Mouse (Mus musculus) urinary bladder, postnatal 10 days (tissue): ENCODE results near the gene P3h2.

ENCODE experiments used
- DNase-seq: peaks from one replicate; pipeline ENCODE4 v3.0.0; 2022; ENCODE audit warnings: low spot score

The P3h2 gene

DNA sequence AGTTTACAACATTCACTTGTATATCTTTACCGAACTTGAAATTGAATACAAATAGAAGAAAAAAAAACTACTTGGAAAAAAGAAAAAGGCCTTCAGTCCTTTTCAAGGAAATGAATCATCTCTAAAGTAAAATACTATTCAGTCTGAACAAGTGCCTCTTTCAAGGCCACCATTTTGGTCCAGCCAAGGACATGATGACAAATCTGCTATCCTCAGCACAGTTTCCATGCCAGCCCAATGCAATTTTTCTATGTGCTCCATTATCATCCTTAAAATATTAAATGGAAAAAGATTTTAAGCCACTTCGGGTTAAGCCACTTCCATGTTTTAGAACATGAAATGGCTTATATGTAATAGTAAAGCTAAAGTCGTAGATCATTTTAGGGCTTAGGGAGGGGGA lies 35.2 kb downstream of the P3h2 start:
- DNase-seq, result no peak

DNA sequence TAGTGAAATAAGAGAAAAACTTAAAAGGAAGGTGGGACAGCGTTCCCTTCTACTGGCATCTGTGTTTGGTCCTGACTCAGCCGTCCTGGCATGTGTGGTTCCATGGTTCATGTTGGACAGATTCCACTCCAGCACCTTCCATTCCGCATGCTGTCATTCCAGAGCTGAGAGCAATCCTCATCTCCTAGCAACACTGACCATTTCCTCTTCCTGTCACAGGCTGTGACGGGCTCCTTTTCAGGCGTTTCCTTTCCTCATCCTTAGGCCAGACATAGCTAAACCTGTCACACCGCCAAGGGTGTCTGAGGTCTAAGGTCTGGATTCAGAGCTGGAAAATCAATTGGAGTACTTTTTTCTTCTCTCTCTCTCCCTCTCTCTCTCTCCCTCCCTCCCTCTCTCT lies 40.5 kb downstream of the P3h2 start:
- DNase-seq, result no peak

DNA sequence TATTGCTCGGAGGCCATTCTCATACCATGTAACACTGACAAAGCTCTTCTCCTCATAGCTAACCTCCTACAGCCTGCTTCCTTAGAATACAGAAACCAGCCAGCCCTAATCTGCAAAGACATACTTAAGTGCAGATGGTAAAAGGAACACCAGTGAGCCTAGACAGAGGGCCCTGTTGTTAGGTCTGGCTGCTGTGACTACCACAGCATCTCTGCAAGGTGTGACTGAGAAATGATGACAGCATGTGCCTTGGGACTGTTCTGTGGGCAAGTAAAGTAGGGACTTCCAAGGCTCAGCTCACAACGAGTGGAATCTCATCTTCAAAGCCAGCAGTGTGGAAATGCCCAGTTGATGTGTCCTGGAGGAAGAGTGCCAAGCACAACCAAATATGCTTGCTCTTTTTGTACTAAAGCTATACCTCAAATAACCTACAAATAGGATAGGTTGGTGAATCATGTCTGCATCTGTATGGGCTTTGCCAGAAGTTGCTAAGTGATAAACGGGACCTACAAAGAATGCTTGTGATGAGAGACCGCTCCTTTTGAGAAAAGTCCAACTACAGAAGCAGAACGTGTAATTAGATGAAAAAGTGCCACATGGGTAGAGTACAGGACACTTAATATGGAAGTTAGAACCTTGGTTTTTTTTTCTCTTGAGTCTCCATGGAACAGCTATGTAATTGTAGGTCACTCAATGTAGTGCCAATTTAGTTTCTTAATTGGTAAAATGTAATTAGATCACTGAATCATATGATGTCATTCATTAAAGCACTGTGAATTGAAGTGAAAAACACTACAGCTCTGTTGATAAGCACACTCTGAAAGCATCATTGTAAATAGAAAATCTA lies 45.1 kb downstream of the P3h2 start:
- DNase-seq, result no peak

DNA sequence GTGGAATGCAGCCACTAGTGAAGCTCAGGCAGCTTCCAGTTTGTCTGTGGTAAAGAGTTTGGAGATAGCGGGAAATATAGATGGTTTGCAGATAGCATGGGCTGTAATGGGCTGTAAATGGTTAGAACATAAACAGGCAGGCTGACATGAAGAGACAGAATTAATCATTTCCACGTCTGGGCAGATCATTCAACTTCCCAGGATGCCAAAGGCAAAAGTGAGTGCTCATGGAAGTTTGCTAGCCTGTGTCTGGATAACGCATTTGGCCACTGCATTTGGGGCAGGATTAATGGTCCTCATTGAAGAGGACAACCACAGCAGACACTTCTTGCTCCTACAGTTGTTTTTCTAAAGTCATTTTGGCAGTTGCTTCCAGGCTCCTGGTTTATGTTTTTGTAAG lies 52.0 kb downstream of the P3h2 start:
- no peak for DNase-seq

DNA sequence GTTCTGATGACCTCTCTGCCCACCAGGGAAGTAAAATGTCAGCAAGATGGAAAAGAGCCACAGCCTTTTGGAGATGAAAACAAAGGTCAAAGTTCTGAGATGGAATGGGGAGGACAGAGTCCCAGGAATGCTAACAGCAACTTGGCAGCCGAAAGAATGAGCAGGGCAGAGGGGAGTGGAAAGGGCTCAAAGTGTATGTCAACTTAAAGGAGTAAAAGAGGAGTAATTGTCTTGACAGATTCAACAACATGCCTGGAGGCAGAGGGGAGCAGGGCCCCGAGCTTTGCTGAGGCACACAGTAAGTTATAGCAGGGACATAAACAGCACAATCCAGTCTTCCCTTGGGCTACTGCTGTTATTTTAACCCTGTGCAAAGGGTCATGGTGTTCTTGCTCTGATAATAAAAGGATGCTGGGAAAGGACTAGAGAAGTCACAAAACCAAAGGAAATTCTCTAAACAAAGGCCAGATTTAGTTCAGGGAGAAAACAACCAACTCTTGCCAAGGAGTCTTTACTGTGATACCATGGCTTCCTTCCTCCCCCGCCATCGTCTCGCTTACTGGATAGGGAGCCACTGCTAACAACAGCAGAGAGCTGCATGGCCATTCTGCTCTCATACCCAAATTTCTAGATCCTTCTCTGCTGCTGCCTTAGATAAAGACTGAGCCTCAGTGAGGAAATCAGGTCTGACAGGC lies 56.0 kb downstream of the P3h2 start:
- no peak for DNase-seq

DNA sequence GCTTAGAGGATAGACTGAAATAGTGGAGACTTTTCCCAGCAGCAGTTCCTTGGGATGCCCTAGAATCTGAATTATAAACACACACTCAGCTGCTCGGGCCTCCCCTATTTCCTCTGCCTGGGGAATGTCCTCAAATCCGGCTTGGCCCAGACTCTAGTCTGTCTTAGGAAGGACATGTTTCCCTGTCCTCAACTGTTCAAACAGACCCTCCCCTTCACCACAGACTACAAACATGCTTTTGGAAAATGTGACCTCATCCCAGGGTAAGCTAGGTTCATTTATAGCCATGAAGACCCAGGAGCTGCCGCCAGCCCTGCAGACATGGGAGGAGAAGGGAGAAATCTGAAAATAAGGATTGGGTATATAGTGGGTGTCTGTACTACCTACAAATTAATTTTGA lies 57.7 kb downstream of the P3h2 start:
- DNase-seq, result no peak

DNA sequence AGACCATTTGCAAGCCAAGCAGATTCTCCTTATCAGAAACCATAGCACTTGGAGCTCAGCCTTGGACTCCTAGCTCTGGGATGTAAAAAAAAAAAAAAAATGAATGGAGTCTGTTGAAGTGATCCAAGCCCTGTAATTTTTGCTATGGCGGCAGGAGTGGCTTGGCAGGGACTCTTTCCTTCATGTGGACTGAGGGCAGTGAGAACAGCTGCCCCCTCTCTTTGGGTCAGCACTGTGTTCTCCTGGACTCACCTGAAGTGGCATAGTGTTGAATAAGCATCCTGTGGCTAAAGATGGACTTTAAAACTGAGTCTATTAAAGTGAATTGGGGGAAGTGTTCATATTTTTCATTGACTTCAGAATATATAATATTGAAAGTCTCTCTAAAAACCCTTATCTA lies 58.2 kb downstream of the P3h2 start:
- no peak for DNase-seq

DNA sequence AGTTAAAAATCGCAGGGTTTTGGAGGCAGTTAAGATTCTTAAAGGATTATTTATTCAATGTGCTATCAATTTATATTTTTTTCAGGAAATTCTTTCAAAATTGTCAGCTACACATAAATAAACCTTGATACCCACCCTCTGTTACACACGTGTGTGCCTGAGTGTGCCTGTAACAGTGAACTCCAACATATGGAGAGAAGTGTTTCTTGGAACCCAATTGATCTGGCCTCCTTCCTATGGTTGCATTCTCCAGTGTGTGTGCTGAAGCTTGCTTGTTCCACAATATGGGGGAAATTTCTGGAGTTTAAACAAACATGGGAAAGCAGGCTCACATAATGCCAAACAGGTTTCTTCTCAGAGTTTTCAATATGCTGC lies 63.7 kb downstream of the P3h2 start:
- DNase-seq, result no peak

DNA sequence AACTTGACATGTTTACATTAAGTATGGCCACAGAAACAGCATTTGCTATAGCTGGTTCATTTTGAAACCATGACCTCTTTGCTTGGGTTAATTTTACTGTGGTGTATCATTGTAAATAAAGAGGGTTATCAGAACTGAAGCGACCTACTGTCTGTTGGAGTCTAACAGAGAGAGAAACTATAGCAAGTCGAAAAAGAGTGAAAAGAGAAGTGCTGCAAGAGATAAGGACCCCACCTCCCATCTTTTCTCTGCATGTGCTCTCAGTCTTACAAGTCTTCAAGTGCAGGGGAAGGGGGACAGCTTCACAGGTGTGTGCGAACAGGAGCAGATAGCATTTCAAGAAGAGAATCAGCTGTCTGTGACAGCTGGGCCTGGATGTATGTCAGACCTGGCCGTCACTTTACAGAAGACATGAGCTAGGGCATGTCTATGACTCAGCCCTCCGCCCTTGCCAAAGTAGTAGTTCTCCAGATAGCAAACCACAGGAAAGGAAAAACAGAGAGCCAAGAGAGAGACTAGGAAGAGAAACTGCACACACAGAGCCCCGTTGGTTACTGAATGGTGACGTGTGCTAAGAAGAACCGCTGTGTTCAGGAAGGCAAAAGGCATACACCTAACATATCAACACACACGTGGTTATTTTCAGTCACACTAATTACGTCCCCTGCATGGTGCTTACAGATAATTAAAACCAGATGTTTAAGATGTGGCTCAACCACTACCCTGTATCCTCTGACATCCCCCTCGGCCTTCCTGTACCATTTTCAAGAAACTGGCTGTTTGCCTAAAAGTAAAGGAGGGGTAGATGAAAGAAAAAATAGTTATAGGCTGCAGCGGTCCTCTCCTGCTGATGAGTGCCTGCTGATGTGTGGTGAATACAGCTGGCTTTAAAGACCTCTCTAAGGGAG lies 64.3 kb downstream of the P3h2 start:
- DNase-seq, result no peak

DNA sequence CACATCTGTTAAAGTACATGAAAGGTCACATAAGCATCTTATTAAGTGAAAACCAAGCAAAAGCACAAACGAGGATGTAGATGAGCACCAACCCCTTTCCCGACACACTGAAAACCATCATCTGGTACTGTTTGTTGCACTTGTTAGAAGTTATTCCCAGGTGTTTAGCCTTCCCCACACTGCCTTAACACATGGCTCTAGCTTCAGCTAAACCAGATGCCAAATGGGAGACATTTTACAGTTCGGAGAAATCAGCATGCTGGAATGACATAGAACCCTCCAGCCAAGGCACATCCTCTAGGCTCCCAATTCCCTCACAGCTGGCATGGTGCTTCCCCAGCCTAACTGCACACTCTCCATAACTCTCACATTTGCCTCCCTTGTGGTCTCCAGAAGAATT lies 66.3 kb downstream of the P3h2 start:
- DNase-seq, result no peak

DNA sequence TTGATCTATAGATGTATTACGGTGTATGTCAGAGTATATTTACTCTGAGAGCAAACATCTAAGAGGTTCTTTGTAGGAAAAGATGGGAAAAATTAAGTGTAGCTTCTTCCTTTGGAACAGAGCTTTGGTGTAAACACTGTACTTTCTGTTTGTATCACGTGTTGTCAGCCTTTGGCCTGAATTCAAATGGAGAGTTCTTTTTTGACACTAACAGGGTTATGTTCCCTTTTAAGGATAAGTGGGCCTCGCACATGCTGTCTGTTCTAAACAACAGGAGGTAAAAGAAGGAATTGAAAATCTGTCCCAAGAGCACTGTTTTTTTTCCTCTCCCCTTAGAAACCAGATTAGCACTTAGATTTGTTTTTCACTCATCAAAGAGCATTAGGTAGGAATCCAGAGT lies 70.1 kb downstream of the P3h2 start:
- DNase-seq, result no peak

DNA sequence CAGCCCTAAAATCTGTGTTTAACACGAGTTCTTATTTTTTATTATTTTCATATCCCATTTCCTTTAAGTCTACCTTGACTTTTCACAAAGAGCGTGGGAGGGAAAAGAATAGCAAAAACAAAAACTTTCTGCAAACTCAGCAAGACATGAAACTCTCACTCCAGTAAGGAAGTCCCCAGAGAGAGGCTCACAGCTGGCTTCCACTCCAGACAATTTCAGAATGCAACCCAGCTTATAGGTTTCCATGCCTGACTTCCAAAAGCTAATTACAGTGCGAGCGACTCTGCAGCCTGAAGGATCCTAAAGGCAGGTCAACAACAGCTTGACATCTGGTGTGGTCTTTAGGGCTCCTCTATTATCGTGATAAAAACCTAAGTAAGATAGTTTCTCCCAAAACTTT lies 70.5 kb downstream of the P3h2 start:
- DNase-seq, result no peak

DNA sequence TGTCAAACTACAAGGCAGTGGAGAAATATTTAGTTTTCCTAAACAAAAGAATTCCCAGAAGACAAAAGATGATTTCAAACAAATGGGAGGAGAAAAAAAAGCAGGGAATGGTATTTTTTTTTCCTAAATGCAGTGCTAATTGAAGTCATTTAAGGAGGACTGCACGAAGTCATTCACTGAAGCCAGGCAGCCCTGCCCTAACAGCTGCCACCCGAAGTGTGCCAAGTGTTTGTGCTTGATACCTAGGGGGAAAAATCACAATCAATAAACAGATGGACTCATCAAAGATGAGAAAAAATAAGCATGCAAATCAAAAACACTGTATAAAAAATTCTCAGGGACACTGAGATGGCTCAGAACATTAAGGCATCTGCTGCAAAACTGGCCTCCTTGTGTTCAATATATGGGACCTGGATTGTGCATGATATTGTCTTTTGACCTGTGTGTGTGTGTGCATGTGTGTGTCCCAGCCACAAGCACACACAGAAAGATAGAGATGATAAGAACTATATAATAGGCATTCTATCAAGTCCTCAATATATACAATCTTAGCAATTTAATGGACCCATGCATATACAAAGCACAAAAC lies 76.1 kb downstream of the P3h2 start:
- DNase-seq, result no peak

DNA sequence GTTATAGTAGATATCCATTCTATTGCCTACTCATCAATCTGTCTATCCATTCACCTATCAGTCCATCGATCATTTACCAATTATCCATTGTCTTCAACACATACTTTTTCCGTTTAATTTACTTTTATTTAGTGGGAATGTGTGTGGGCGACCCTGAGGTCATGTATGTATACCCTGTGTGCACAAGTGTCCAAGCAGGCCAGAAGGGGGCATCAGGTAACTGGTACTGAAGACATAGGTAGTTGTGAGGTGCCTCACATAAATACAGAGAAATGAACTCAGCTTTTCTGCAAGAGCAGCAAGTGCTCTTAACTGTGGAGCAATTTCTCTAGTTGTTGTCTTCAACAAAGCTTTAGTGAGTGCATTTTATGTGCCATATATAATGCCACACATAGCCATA lies 79.2 kb downstream of the P3h2 start:
- no peak for DNase-seq

DNA sequence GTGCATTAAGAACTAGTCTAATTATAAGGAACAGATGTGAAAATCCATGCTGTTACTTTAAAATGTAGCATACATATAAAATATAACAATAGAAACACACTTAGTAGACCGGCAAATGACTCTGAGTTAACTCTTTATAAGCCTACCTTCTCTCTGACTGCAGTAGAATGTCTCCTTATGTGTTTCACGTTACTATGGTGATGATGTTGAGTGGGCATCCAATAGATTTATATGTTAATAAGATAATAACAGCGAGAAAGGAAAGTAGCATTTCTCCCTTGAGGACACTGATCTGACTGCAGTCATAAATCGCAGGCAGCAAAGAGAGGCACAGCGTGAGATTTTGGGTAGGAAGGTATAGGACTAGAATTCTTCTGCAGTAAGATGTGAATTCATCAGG lies 81.0 kb downstream of the P3h2 start:
- DNase-seq, result no peak

DNA sequence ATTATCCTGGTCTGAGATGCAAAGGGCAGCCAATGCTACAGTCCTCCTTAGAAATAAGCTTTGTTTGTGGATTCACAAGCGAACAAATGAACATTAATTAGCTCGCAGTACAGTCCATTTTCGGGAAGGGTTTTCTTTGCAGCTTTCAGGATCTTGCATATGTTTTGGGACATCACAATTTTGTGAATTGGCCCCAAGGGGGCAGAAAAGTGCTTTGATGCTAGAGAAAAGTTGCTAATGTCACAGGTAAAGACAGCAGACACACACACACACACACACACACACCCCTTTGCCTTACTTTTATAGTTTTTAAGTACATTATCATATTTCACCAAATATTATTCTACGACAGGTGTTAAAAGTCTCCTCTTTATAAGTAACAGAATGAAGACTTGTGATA lies 82.2 kb downstream of the P3h2 start:
- DNase-seq, result no peak

DNA sequence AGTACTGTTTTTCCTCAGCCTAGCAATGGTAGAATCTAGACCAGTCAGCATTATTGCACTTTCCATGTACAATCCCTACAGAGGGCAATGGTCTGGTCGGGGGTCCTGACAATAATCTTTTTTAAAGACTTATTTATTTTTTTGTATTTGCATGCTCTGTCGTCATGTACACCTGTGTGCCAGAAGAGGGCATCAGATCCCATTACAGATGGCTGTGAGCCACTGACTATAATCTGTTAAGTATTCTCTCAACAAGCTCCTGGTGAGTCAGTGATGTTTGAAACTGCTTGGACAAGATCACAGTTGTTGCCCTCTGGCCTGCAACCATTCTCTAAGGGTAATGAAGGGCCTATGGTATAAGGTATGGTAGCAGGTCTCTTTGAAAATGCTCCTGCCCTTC lies 83.8 kb downstream of the P3h2 start:
- DNase-seq, result no peak

DNA sequence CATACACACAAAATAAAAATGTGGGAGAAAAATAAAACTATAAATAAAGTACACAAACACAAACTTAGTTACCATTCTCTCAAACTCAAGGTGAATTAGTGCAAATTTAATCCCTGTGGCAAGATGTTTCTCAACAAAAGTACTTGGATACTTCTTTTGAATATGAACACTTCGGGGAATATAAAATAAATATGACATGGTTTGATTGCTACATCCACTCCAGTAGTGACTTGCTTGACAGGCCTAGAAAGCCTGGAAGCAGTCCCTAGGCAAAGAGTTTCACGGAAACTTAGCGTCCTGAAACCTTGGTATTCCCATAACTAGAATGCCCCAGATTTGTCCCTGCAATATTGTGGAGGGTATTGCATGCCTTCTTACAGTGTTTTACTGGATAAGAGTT lies 99.8 kb downstream of the P3h2 start:
- no peak for DNase-seq

DNA sequence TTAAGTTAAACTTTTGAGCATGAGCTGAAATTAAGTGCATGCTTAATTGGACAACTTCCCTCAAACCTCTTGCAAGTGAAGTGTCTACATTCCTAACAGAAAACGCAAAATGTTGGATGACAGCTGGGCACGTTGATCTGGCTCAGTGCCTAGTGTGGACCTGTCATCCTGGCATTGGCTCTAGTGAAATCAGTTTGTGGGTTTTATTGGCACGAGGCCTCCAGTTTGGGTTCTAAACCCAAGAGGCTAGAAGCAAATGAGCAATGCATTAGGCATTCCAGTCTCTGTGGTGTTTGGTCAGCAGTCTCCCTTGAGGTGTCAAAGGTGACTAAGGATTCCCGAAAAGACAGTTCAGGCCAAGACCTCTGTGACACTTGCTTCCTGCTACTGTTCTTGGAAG lies 102.3 kb downstream of the P3h2 start:
- DNase-seq, result no peak

DNA sequence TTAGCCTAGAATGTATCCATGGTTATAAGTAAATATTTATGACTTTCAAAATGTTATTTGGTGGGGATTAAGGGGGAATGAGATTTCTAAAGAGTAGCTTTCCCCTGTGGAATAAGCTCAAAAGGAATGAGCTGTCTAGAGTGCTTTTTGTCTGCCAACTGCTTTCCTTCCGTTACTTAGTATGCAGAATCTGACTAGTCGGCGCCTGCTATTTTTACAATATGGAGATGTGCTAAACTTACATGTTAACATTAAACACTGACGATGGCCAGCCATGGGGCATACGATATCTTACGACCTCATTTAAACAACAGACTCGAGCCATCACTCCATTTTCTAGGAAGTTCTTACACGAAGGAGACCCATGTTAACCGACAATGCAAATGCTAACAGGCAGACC lies 102.7 kb downstream of the P3h2 start:
- DNase-seq, result no peak

DNA sequence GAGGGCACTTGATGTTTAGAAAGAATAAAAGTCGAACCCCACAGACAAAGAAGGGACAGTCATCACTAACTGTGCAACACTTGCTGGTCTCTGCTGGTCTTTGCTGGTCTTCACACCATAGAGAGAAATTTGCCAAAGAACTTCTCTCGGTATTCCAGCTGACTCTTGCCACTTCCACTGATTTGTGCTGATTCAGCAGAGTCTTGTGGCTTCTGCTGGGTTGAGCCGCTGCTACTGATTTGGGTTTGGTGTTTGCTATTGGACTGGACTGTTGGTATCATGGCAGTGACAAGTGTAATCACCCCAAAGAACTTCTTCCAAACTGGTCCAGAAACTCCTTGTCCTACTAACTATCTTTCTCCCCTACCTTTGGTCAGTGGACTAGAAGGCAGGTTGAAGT lies 111.0 kb downstream of the P3h2 start:
- no peak for DNase-seq

DNA sequence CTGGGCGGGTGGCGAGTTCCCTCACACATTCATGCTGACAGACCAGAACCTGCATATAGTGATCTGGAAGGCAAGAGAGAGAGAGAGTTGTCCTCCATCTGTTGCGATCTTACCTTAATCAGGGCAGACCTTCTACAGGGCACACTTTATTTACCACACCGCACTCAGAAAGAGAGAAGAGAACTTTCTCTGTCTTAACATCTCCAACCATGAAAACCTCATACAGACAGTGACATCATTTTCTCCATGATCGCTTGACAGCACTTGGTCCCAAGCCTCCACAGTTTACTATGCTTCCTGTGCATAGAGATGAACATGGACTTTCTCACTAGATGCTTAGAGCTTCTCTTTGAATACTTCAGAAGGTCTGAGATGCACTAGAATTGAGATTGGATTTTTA lies 118.4 kb downstream of the P3h2 start:
- no peak for DNase-seq

DNA sequence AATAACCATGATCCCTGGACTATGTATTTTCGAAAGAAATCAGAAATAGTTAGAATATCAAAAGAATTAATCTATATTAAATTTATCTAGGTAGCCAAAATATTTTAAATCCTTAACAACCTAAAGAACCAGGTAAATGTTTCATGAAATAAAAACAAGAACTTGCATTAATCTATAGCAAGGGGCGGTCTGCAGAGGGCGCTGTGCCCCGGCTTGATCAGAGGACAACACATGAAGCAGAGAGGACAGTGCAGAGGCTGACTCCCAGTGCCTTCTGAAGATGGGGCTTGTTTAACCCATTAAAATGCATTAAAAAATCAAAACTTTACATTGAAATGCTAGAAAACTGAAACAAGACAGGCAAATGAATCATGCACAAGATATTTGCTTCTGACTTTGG lies 121.9 kb downstream of the P3h2 start:
- DNase-seq, result no peak
